Mouse (Mus musculus) A20 (cell line): ENCODE results near the gene Prkar1a.
"Not testable (repeated sequence)": the region's sequence is repeated elsewhere in the genome, so short reads cannot be mapped to it uniquely, and the experiment has no call there.

Experiments used
- DNase-seq: peaks from one replicate; pipeline ENCODE4 v3.0.0-alpha.2; 2011; ENCODE audit warnings: low read depth, low spot score

Gene Prkar1a

DNA sequence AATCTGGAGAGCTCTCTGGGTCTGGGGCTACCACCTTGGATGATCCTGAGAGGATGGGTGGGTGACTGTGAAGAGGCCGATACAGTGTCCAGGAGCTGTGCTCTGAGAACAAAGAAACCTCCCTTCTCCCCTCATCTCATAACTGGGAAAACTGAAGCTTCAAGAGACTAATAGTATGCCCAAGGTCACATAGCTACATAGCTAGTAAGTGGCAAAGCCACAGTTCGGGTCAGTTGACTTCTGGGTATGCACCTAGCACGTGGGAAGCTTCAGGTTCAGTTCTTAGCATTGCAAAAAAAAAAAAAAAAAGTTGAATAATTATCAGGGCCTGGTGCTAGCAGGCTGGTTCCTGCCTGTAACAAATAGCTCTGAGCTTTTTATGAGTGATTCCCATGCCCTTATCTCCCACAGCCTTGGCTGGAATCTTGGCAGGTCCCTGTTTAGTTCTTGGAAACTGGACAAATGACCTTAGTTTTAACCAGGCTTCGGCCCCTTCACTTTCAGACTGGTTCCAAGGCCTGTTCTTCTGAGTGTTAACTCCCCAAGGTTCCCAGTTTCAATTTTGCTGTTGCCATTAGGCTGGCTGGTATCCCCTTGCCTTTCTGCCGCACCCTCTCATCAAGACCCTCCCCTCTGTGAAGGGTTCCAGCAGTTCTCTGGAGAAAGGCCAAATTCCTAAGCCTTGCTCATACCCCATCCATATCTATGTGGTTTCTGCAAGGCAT, 7.5 kb upstream of the Prkar1a start:
- no peak for DNase-seq

DNA sequence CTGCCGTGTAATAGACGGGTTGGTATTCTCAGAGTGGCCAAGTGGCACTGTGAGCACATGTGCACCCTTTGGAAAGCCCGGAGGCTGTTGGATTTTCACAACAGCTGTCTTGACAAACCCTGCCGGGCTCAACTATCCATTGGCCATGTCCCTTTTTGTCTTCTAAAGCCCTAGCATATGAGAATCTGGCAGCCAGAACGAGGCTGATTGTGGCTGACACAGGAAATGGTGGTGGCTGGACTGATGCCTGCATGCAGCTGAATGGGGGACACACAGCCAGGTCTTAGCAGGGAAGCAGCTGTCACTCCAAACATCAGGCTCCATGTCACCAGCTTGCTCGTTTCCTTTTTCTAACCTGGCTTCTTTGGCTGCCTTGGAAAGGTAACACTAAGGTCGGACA, 695 bp upstream of the Prkar1a start:
- no peak for DNase-seq

DNA sequence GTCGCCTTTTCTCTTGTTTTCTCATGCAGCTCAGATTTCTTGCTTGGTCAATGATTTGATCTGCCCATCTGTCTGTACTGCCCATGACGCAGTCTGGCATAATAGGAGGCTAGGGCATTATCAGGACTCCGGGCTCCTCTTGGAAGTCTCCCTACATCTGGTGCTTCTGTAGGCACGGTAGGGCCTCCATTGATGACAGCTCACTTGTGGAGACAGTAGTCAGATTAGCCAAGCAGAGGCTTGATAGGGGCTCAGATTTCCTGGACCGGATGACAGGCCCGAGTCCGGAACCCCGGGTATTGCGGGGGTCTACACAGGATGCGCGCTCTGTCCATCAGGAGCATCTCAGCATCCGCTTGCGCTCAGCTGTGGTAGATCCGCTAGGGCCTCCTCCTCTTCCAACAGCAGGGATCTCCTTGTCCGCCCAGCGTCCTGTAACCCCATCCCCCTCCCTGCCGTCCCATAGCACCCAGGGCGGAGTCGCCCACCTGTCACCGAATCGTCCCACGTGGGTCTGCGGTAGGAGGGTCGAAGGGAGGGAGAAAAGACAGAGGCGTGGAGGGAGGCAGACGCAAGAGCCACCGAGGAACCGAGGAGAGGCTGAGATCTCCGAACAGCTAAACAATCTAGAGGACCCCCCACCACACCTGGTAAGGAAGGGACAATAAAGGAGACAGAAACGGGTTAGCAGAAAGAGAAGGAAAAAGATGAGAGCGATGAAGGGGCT, 933 bp downstream of the Prkar1a start:
- peak; percentile 76 for DNase-seq

DNA sequence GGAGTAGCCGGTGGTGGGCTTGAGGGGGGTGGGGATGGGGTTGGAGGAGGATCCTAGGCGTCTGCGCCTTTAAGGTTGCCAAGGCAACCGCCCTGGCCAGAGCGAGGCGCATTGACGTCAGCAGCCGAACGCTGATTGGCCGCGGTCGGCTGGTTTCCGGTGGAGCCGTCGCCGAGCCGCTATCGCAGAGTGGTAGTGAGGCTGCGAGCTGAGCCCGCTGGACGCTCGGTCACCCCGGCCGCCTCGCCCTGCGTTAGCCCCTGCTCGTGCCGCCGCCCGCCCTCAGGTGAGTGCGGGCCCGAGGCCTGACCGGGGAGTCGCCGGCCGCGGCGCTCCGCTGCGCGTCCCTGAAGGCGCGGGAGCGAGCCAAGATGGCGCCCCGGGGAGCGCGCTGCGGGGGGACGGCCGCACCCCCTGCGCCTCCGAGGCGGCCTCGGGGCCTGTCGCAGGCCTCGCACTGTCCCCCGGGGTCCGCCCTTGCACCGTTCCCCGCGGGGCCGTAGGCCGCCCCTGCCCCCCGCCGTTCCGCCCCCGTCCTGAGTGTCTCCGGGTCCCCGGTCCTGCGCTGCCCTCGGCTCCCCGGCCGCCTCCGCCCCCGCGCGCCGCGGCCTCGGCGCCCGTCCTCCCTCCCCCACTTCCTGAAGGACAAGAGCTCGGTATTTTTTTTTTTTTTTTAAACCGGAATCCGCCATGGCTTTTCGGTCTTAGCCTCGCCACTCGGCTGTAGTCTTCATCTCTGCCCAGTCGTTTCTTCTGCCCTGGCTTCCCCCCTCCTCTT, 1.8 kb downstream of the Prkar1a start:
- DNase-seq, result peak; percentile 94

DNA sequence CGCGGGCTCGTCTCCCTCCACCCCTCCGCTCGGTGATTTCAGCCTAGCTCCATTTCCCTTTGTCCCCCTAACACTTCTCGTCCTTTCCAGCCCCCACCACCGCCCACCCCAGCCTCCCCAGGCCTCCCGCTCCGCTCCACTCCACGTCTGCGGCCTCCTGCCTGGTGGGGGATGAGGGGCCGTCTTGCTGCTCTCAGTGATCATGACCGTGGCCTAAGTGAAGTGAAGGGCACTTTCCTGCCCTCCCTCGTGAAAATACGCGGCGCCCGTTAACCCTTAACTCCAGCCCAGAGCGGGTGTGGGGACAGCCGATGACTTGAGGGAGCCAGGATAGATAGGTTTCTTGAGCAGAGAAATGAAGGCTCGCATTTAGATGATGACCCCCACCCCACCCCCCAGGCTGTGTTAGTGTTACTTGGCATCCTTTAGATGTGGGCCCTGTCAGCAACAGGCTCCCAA, 2.4 kb downstream of the Prkar1a start:
- no peak for DNase-seq

DNA sequence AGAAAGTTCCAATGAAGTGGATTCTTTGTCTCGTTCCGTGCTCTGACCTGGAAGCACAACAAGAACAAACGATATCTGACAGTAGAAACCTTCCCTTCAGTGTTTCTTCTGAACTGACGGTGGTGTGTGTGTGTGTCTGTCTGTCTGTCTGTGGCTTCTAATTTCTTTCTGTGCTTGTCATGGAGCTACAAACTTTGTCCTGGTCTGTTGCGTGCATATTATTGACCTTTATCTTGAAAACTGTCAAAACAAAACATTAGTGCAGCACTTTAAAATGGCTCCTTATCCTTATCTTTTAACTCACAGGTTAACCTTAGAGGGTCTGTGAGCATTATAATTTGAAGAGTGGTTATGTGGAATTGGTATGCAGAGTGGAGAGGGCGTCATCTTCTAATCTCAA, 3.3 kb downstream of the Prkar1a start:
- no peak for DNase-seq

DNA sequence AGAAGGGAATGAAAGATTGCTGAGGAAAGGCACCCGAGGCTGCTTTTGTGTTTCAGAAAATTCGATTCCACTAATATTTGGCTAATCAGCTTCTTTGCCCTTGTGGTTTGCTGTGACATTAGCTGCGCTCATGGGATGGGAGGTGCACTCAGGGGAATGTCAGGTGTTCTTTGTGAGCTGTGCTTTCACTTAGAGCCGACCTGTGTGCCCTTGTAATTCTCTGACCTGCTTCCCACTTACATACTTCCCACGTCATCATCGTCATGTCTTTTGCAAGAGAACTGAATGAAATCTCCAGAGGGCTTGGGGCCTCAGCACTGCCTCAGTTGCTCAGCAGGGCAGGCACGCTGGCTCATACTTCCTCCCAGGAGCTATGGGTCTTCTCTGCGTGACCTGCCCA, 4.0 kb downstream of the Prkar1a start:
- DNase-seq, result no peak

DNA sequence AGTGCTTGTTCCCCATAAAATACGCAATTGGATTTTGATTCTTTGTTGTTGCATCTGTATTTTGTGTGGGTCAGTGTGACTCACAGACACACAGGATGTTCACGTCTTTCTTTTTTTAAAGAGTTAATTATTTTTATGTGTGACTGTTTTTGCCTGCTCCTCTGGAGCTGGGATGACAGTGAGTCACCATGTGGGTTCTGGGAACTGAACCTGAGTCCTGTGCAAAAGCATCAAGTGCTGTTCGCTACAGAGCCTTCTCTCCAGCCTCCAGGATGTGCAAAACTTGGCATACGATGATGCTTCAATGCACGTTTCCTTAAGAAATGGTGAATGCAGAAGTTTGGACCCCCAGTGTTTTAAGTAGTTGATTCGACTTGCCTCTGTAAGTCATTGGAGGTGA, 5.4 kb downstream of the Prkar1a start:
- DNase-seq, result no peak

DNA sequence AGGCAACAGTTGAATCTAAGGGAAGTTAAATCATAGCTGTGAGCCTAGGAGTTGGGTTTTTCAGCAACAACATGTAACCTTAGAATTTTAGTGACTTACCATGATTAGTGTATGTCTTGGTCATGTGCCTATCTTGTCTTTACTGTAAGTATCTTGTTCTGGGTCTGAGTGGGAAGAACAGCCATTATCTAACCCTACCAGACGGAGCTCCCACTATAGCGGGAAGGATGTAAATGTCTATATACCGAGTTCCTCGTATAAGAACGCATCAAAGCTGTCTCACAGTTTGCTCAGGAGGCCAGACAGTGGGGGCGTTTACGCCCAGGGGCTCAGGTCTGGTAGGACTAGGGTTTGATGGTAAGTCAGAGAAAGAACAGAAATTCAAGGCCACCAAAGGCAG, 7.0 kb downstream of the Prkar1a start:
- no peak for DNase-seq

DNA sequence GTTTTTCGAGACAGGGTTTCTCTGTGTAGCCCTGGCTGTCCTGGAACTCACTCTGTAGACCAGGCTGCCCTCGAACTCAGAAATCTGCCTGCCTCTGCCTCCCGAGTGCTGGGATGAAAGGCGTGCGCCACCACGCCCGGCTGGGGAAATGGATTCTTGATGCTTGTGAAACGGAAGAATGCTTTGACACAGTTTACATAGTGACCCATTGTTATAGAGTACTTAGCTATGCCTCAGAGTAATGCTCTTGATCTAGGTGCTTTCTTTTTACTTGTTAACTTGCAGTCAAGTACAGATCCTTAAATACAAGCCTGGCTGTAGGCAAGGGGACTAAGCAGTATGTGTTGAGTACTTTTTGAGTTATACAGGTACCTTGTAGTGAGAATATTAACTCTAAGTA, 11.3 kb downstream of the Prkar1a start:
- not testable (repeated sequence) for DNase-seq

DNA sequence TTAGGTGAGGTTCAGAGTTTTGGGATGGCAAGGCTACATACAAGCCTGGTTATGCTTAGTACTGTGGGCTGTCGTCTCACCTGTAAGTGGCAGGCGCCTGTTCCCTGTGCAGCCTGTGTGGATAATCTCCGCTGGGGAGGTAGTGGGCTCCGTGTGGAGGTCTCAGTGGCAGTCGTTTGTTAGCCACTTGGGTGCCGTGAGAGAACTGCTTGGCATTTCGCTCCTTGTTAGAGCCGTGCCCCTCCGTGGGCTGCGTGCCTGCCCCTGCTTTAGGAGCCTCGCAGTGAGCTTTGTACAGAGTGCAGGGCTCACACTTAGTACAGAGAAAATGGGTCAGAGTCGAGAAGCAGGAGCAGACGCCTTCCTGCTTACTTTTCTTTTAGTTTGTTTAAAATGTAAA, 15.1 kb downstream of the Prkar1a start:
- no peak for DNase-seq

DNA sequence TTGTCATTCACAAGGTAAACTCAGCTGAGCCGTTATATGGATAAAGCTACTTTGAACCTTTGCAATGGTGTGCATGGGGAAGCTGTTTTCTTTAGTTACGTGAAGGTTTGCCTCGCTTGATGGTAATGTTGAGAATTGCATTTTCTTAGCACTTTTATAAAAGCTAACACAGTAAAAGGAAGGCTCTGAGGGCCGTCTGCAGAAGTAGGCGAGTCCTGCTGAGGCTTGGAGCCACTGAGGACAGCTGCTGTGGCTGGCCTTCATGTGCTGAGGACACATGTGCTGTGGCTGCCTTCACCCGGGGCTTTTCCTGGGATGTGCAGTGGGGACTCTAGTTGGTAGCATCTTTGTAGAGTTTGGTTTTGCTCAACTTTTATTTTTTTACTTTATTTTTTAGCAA, 16.2 kb downstream of the Prkar1a start:
- DNase-seq, result no peak

DNA sequence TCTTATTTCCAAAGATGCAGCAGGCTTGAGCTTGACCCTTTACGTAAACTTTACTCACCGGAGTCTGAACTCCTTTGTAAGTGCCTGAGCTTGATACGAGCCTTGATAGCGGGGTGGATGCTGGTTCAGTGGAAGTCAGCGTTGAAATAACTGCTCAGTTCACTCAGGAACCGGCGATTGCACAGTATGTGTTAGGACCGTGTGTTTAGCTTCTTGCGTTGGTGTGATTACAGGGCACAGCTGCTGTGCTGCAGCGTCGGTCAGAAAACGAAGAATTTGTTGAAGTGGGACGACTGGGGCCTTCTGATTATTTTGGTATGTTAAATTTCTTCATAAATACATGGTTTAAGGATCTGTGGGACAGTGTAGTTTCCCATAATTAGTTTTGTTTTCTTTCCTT, 17.2 kb downstream of the Prkar1a start:
- no peak for DNase-seq

DNA sequence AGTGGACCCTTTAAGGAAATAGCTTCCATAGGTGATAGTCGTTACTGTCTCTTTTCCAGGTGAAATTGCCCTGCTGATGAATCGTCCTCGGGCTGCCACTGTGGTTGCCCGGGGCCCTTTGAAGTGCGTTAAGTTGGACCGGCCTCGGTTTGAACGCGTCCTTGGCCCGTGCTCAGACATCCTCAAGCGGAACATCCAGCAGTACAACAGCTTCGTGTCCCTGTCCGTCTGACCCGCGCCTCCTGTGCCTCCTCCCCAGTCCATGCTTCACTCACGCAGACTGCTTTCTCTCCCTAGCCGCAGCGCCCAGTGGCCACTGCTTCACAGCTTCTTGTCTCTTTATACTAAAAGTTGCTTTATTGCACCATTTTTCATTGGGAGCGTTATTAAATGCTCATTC, 18.2 kb downstream of the Prkar1a start:
- no peak for DNase-seq

DNA sequence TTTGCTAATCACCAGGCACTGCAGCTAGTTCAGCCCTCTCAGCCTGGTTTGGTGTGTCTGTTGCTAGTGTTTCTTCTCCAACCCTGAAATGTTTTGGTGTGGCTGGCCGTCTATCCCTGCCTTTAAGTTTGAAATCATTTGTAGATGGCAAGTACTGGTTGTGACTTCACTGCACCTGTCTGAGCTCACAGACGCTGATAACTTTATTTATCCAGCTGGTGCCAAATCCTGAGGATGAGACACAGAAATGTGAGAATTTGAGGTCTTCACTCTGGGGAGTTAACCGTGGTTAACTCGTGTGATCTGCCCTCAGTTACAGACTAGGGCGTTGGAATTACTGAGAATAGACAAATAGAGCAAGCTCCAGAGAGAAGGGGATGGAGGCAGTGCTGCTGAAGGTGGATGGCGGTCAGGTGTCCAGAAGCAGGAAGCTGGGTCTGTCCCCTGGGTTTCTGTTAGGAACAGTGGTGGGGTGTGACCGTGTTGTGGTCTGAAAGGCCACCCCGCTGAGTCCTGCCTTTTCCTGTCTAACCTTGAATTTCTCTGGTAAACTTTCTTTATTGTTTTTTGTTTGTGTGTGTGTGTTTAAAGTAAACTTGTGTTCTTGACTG, 19.0 kb downstream of the Prkar1a start:
- DNase-seq, result no peak

DNA sequence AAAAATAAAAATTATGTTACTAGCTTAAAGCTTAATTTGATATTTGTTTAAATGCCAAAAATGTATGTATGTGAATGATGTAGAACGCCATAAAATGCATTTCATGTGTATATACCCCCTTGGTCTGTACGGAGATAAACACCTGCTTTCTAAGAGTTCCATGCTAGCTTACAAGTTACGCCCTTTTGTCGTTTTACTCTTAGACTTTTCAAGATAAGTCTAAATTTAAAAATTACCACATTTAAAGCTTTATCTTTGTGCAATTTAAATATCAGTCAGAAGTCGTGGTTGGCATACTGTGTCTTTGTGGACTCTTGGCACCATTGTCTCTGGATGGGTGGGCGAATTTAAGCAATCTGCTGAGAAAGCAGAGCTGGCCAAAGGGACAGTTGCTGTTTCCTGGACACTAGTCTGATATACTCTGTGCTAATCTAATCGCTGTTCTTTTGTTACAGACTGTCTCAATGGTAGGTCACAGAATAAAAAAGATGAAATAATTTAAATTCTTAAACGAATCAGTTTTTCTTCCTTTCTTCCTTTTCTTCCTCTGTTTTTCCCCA, 20.0 kb downstream of the Prkar1a start:
- no peak for DNase-seq

DNA sequence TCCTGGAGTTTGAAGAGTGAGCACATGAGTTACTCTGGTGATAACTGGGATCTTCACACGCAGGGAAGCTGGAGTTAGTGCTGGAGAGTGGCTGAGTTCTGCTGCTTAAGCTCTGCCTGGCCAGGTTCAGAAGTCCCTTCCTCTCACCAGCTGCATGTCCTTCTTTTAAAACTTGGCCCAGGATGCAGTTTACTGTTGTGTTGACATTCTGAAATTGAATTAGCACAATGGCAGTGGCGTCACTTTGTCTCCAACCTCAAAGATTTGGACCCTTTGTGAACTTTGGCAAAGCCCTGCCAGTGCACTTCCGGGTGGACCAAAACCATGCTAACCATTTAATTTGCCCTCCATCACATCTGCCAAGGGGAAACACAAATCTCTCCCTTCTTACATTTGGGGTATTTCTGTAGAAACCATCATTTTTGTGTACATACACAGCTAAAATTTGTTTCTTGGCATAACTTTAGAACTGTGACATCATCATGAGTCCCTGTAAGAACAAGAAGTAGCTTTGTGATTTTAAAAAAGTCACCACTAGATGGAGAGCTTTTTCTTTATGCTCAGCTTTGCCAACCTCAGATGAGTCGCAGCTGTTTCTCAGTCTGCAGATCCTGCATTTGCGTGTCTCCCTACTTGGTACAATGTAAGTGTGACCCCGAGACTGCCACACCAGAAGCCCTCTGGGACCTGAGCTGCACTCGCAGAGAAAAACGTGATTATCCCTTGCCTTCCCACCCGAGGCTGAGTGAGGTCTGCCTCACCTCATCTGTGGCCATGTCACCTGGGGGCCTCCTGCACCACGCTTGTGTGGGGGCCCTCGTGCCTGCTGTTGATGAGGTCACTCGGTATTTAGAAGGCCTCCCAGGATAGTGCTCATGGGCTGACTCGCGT, 21.1 kb downstream of the Prkar1a start:
- peak; percentile 38 for DNase-seq

DNA sequence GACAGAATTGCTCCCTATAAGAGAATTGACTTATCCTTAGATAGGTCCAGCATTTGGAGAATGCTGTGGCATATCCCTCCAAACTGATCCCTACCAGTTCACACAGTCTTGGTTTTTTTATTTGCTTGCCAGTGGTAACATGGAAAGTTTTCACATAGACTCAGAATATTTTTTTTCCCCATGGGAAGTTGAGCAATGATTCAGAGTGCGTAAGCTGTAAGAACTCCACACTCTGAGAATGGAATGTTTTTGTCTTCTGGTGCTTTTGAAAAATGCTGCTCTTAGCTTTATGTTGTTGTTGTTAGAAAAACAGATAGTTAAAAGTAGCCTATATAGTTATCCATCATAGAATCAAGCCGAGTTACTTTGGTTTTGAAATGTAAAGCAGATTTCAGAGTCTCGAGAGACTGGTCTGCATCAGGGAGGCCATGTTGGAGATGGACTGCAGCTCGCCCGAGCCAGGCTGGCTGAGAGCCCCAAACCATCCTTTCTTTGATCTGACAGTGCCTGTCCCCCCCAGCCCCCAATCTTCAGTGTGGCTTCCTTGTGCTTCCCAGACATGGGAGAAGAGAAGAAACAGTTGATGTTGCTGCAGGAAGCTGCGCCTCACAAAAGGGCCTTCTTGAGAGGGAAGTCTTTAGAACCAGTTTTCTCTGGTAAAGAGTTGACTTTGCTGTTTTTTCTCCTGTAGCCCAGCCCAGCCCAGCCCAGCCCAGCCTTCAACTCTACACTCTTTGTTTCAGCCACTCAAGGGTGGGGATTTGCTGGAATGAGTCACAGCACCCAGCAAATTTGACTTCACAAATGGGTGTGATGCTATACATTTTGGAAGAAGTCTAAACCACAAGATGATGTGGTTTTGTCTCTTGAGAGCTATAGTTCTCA, 22.2 kb downstream of the Prkar1a start:
- no peak for DNase-seq

DNA sequence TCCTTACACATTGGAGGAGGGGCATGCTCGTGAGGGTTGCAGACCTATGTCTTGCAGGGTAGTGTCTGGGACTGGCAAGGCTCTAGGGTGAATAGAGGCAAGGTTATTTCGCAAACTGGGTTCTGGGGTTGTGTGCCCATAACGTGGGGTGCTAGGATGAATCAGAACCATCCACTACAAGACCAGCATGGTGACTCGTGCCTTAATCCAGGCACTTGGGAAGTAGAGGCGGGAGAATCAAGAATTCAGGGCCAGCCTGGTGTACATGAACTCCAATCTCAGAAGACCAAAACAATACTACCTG, 22.8 kb downstream of the Prkar1a start:
- DNase-seq, result no peak

DNA sequence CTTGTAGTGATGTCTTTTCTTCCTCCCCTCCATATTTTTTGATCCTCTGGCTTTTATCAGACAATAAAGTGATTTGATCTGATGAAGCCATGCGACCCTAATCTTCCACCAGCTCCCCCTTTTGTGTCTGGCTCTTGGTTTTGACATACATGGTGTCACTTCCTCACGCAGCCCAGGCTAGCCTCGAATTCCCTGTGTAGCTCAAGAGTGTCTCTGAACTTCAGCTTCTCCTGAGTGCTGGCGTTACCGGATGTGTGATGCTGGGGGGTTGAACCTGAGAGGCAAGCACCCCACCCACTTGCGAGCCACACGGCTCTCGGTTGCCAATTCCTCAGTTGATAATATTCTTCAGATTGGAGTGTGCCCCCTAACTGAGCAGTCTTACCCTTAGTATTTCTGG, 23.2 kb downstream of the Prkar1a start:
- DNase-seq, result no peak
